Mouse (Mus musculus) spleen, adult 2 months (tissue): ENCODE data around the gene Phb2. TPM values are rescaled to one million over a fixed set of nuclear protein-coding genes. Genes with fewer than 3 reads are reported as not detected.

ENCODE experiments used
- DNase-seq, 2 experiments: peaks; one replicate each; pipeline versions ENCODE4 v3.0.0 to v3.0.0-alpha.2; 2012 to 2021; ENCODE audit warnings: low spot score in 2 of 2, low read depth in 1 of 2
- H3K27ac ChIP-seq: fragments of 200-500 bp; 2 replicates; pipeline ENCODE4 v1.5.1; 2012; ENCODE audit warnings: low read length, inconsistent platforms; ENCODE audit not compliant: insufficient read depth
- H3K27me3 ChIP-seq: fragments of 200-500 bp; 2 replicates; pipeline ENCODE4 v1.6.1; 2012; ENCODE audit warnings: mild to moderate bottlenecking, moderate library complexity, low read length, inconsistent platforms; ENCODE audit not compliant: control insufficient read depth, insufficient read depth
- H3K36me3 ChIP-seq: fragments of 200-500 bp; 2 replicates; pipeline ENCODE4 v1.6.1; 2012; ENCODE audit warnings: mild to moderate bottlenecking, low read length, inconsistent platforms; ENCODE audit not compliant: control insufficient read depth, insufficient read depth
- H3K4me1 ChIP-seq: fragments of 200-500 bp; 2 replicates; pipeline ENCODE4 v1.6.1; 2011; ENCODE audit warnings: inconsistent platforms; ENCODE audit not compliant: control insufficient read depth, insufficient read depth, insufficient read length
- H3K4me3 ChIP-seq: fragments of 200-500 bp; 2 replicates; pipeline ENCODE4 v1.5.1; 2011; ENCODE audit warnings: mild to moderate bottlenecking, inconsistent platforms; ENCODE audit not compliant: insufficient read depth, insufficient read length; ENCODE audit errors: extremely low read depth
- CTCF ChIP-seq: fragments of 200-500 bp; IDR thresholded peaks from 2 replicates; pipeline ENCODE4 v1.5.1; 2011; ENCODE audit warnings: mild to moderate bottlenecking, inconsistent platforms; ENCODE audit not compliant: insufficient read depth, insufficient read length, insufficient replicate concordance; ENCODE audit errors: extremely low read depth
- POLR2A ChIP-seq: fragments of 200-500 bp; IDR thresholded peaks from 2 replicates; pipeline ENCODE4 v1.6.1; 2011; ENCODE audit warnings: low read depth, low read length, inconsistent platforms
- WGBS: fragments of 180-500 bp; shearing (Covaris S2); methylation state at CpG from one replicate; pipeline ENCODE4 v1.1.7; 2018; 5-methylcytosine and 5-hydroxymethylcytosine counted together
- polyA plus RNA-seq: library from polyadenylated mRNA; depleted of rRNA; stranded (reverse); fragments of >200 nt; gene quantifications from 2 replicates; pipeline ENCODE4 v1.2.3, GENCODE M21; 2012

Gene Phb2
- polyA plus RNA-seq, 1 experiment = 103 TPM

DNA sequence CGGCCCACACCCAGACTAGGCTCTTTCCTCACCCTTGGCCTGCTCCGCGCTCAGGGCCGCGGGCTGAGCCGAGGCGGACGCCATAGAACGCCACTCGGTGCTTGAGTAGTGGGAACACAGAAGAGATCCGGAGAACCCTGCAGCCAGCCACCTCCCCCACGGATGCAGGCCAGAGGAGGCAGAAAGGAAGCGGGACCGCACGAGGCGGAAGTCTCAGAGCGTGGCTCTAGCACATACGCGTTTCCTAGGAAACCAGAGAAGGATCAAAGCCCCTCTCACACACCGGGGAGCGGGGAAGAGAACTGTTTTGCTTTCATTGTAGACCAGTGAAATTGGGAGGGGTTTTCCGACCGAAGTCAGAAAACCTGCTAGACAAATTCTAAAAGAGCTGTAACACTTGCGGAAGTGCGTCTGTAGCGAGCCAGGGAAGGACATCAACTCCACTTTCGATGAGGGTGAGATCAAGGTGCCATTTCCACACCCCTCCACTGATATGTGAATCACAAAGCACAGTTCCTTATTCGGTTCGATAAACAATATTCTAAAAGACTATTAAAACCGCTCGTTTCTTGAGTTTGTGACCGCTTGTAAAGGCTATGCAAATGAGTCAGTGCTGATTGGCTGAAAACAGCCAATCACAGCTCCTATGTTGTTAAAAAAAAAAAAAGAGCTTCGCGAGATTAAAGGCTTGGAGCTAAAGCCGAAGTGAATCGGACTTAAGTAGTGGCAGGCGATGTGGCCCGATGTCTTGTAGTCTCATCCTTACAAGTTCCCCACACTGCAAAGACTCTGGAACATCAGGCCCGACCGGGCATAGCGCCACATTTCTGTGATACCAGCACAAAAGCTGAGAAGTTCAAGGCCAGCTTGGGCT, 29.0 kb downstream of the Phb2 start, which contains the start of gene Grcc10:
Gene Grcc10 (minus strand): TSS at position 487 of the 874 bp plus-strand sequence.
- no peak for TF ChIP-seq CTCF
- TF ChIP-seq POLR2A = peak; percentile 86
- peak; percentile 84 to 93 for DNase-seq
- H3K36me3 ChIP-seq = 0 out of 2 replicates have a peak, but pooled peaks cover 4% of the 10 kb centered on the region
- peaks cover 45% of the 10 kb centered on the region for H3K4me1 ChIP-seq
- H3K27me3 ChIP-seq = no peaks in the 10 kb centered on the region
- peak within 1 kb of the TSS; percentile 92 for H3K4me3 ChIP-seq
- under 1% methylated on average over 41 of the region's 41 CpGs for WGBS
- H3K27ac ChIP-seq = peak within 1 kb of the TSS; percentile 99

DNA sequence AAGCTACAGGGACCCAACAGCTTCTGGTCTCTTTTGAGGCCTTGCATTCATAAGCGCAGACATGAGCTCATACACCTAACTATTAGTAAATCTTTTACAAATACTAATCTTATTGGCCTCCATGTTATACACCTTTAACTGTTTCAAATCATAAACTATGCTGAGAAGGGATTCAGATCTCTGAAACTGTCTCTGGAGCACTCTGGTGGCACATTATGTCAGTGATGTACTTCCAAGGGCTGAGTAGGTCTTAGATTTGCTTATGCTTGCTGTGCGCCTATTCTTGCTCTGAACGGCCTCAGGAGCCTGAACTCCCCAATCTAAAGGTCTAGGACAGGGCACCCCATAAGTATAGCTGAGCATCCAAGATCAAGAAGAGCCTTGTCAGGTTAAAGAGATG, 29.7 kb downstream of the Phb2 start:
- peak overlapping the region; percentile 99 for H3K27ac ChIP-seq
- TF ChIP-seq POLR2A (no peak), CTCF (no peak)
- H3K36me3 ChIP-seq = 0 out of 2 replicates have a peak, but pooled peaks cover 4% of the 10 kb centered on the region
- H3K4me3 ChIP-seq = peak overlapping the region; percentile 37; the same call in 1 of the 2 replicates
- WGBS = 91% methylated on average over 3 of the region's 3 CpGs
- no peak for DNase-seq
- peaks cover 49% of the 10 kb centered on the region for H3K4me1 ChIP-seq
- no peaks in the 10 kb centered on the region for H3K27me3 ChIP-seq

DNA sequence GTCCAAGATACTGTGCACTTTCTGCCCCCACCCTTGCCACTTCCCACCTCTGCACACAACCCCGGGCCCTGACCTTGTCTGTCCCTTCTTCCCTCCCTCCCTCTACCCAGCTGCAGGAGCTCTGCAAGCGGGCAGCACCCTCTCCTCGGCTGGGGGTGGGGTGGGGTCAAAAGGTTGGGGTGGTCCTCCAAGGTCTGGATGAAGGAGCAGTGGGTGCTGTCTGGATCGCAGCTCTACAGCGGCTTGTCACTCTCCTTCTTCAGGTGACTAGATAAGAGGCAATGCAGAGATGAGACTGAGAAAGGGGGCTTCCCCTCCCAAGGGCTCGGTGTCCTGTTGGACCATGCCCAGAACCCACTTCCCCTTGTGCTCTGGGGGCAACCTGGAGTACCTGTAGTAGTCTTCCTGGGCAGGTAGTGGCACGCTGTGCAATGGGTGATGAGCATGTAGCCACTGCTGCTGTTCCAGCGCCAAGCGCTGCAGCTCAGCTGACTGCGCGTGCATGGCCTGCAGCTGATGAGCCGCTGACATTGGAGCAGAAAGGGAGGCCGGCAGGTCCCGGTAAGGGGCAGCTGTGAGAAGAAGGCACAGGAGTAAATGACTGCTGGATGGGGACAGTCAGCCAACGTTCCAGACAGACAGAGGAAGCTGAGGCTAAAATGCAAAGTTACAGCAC, 30.8 kb downstream of the Phb2 start:
- Histone ChIP-seq H3K4me3 (no peak overlapping the region), H3K36me3 (peaks cover 6% of the 10 kb centered on the region; the same call in 1 of the 2 replicates), H3K27ac (no peak overlapping the region), H3K4me1 (peaks cover 41% of the 10 kb centered on the region), H3K27me3 (no peaks in the 10 kb centered on the region)
- WGBS = 86% methylated on average over 15 of the region's 15 CpGs
- no peak for DNase-seq
- TF ChIP-seq POLR2A = no peak
- no peak for TF ChIP-seq CTCF

DNA sequence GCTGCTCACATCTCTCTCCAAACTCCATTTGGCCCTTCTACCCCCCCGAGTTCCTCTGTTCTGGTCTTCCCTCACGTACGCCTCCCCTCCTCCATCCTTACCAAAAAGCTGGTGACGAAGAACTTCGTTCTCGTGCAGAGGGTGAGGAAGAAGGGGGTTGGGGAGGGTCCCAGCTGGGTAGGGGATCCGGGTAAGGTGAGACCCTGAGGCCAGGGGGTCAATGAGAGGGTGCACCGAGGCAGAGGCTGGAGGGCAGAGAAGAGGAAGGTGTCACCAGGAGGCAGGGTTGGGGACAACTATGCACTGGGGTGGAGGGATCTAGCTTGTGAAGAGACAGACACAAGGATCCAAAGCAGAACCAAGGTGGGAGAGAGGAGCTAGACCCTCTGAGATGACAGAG, 31.5 kb downstream of the Phb2 start:
- WGBS = 93% methylated on average over 8 of the region's 8 CpGs
- TF ChIP-seq CTCF (no peak), POLR2A (no peak)
- Histone ChIP-seq H3K27ac (no peak overlapping the region), H3K4me3 (no peak overlapping the region), H3K36me3 (peaks cover 6% of the 10 kb centered on the region; the same call in 1 of the 2 replicates), H3K4me1 (peaks cover 35% of the 10 kb centered on the region), H3K27me3 (no peaks in the 10 kb centered on the region)
- DNase-seq = no peak

DNA sequence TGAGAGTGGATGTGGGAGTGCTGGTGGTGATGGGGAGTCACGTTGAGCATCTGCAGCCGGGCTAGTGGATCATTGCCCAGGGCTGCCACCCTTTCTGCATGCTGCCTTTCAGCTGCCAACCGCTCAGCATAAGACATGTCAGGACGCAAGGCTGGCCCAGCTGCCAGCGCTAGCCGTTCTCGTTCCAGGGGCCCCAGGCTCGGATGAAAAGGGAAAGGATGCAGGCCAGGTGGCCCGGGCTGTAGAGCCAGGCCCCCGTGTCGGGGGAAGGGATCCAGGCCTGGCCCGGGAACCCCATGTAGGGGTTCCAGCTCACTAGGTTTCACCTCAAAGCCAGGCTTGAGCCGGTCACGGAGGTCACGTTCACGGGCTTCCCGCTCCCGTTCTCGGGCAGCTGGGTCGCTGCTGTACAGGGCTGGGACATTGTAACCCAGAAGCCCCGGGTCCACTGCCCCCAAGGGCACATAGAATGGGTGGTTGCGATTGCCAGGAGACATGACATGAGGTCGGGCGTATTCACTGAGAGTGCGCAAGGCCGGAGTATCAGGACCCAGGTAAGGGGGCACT, 32.7 kb downstream of the Phb2 start:
- 76% methylated on average over 26 of the region's 26 CpGs for WGBS
- peak overlapping the region; percentile 67 for H3K27ac ChIP-seq
- H3K4me3 ChIP-seq = peak overlapping the region; percentile 18; the same call in 1 of the 2 replicates
- no peak for DNase-seq
- no peaks in the 10 kb centered on the region for H3K27me3 ChIP-seq
- H3K36me3 ChIP-seq = peaks cover 8% of the 10 kb centered on the region
- peaks cover 24% of the 10 kb centered on the region for H3K4me1 ChIP-seq
- no peak for TF ChIP-seq POLR2A
- TF ChIP-seq CTCF = no peak

DNA sequence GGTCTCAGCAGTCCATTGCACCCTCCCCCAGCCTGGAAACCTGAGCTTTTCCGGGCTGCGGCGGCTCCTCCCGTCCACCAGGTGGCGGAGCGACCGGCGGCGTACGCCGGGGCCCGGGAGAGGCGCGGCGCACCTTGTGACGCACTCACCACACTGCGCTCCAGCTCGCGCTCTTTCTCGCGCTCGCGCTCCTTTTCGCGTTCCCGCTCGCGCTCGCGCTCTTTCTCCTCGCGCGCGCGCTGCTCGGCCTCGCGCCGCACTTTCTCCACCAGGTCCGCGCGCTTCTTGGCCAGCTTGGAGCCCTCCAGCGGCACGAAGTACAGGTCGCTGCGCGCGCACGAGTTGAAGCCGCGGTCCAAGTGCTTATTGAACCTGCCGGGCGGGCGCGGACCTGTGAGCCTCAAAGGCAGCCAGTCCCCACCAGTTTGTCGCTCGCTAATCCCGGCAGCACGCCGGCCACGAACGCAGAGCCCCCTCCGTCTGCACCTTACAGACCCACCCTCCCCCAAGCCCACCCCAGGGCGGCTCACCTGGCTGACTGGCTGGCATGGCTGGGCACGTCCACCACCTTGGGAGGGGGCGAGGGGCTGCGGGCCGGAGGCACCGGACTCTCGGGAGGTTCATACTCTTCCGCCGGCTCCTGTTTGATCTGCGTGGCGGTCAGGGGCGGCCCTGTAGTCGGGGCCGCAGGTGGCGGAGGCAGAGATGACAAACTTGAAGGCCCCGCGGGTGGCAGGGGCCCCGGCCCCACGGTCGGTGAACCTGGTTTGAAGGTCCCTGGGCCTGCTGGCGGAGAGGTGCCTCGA, 33.6 kb downstream of the Phb2 start:
- H3K36me3 ChIP-seq = peaks cover 8% of the 10 kb centered on the region
- DNase-seq = peak; percentile 90 to 92
- WGBS = 2% methylated on average over 85 of the region's 85 CpGs
- peak overlapping the region; percentile 80 for H3K27ac ChIP-seq
- peak overlapping the region; percentile 74 for H3K4me3 ChIP-seq
- H3K27me3 ChIP-seq = no peaks in the 10 kb centered on the region
- peaks cover 20% of the 10 kb centered on the region; the same call in 1 of the 2 replicates for H3K4me1 ChIP-seq
- peak; percentile 50 for TF ChIP-seq POLR2A
- TF ChIP-seq CTCF = peak; percentile 88
